Mouse (Mus musculus) CD4-positive, CD25-positive, alpha-beta regulatory T cell, adult 4 months (primary cell): Measurements from ENCODE around the gene Olfr975. TPM values are rescaled to one million over a fixed set of nuclear protein-coding genes. Genes with fewer than 3 reads are reported as not detected.
"Not testable (repeated sequence)": the region's sequence is repeated elsewhere in the genome, so short reads cannot be mapped to it uniquely, and the experiment has no call there.

Experiments
- ATAC-seq: one replicate; pipeline ENCODE4 v1.8.0; 2017
- polyA plus RNA-seq, 2 experiments: library from polyadenylated mRNA; unstranded; fragments of 100-300 nt; shearing (Covaris generic); gene quantifications; one replicate each; pipeline ENCODE4 v1.2.1; 2017

Olfr975 gene
- polyA plus RNA-seq = not detected

DNA sequence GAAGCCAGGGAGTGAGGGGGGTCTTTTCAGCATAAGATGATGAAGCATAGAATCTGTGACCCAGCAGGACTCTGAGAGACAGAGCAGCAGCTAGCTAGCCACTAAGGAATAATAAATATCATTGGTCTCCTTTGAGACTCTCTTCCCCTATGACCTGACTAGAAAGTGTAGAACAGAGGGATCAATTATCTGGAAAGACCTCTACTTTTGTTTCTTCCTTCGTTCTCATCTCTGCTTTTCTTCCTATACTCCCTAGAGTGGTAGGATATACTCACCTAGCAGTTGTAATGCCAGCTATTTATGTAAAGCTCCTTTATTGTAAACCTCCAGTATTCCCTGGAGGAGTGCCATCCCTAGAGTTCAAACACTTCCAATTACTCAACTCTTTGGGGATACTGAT lies at the start of gene Olfr975:
Olfr975 (minus strand) TSS at position 101 of the 400 bp plus-strand sequence.
- ATAC-seq = no peak

DNA sequence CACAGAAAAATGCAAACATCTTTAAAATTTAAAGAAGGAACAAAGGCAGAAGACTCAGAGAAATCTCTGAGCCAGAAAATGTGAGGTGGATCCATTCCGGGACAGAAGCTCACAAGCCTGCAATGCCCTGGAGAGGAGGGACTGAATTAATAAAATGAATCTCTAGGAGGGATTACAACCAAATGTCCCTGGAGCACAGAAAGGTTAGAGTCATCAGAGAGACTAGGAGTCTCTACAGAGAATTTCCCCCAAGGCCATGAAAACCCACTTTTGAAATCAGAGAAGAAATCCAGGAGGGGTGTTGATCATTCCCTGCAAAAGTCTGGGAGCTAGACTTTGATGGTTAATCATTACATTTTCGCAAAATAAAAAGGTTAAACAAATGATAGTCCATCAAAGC lies 40.0 kb upstream of the Olfr975 start, which contains the start of gene Olfr978:
Olfr978 (plus strand) TSS at position 301 of the 400 bp plus-strand sequence.
- no peak for ATAC-seq

DNA sequence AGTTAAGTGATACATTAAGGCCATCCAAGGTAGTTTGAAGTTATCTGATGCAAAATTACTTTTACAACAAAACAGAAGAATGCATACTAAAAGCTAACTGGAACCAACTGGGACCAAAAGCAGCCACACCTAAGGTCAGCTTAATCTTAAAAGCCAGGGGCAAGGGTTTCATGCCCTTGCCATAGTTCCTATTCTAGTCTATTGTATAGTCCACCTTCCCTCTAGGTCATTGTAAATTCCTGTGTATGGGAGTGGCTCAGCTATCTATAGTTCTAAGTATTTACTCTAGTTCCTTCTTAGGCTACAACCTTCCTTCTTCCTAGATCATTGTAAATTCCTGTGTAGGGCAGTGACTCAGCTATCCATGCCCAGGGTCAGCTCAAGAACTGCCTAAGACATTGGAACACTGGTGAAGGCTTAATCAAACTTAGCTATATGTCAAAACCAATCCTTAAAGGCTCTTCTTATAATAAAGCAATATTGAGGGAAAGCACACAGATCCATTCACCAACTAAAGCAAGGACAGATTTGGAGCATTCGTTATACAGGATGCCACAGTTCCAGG lies 24.8 kb upstream of the Olfr975 start:
- not testable (repeated sequence) for ATAC-seq

DNA sequence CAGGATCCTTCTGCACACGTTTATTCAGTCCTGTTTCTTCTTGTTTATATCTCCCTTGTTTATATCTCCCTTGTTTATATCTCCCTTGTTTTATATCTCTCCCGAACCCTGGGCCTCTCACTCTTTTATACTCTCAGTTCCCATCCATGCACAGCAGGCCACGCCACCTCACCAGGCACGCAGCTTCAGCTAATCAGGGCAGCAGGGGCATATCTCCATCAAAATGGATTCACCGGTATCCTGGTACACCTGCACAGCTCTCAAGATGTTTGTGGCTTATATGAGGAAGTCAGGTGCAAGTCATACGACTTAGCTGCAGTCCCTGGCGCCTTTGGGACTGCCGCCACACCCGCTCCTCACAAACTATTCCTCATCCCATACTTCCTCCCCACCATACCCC lies 9.2 kb upstream of the Olfr975 start, which contains the start of gene Olfr976:
Olfr976 (minus strand) TSS at position 101 of the 400 bp plus-strand sequence.
- ATAC-seq = not testable (repeated sequence)

DNA sequence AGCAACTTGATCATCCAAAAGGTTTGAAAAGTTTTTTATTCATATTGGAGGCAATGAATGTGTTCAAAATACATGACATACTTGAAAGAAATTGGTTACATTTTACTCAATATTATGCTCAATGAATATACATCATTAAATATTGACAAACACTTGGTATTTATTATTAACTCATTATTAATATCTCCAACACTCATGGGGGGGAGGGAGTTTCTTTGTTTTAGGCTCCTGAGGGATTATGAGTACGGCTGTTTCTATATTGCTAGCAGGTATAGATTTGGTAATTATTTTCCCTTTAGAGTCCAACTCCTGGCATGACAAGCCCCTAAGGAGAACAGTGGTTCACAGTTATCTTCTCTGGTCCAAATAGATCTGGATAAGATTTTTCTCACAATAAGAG lies 14.6 kb downstream of the Olfr975 start, which contains the start of gene Olfr974:
Olfr974 (plus strand) TSS at position 301 of the 400 bp plus-strand sequence.
- ATAC-seq = no peak

DNA sequence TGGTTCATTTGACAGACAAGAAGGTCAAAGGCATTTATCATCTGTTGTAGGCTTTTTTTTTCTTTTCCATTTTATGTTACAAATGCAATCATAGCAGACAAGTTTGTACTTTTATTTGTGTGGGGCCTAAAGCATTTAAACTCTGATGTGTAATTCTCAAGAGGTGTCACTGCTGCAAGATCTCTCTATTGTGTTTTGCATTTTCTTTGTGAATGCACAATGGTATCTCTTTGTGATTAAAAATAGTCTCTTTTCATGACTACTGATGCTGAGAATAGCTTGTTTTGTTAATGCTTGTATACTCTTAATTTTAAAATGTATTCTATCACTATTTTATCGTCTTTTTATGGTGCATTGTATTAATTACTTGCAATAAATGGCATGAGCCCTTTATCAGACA lies 23.0 kb downstream of the Olfr975 start:
- not testable (repeated sequence) for ATAC-seq

DNA sequence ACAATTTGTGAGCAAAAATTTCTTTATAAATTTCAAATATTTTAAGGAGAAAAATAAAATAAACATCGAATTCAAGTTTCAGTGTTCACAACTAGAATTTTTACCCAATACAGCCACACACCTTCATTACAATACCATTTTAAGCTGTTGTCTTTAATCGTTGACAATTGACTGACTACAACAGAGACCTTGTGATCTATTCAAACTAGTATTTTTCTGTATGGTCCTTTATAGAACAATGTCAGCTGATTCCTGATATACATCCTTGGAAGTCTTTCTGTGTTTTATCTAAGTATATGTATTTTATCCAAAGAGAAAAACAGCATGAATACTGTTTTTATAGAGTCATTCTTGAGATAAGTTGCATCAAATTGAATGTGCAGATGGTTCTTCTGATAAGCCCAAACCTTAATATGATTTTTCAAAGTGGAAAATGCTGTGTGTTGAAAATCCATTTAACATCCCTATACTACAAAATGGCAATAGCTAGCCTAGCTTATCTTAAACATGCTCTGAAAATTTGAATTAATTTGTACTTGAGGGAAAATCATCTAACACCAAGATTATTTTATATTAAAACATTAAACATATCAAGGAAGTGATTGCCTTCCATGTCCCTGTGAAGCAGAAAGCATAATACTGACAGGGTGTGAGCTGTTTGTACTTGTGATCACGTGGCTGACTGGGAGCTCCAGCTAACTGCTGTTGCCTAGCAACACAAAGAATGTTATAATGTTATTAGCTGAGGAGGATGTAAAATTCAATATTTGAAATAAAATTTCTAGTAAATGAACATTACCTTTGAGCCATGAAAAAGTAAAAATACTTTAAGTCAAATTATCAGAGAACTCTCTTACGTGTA lies 23.6 kb downstream of the Olfr975 start:
- not testable (repeated sequence) for ATAC-seq

DNA sequence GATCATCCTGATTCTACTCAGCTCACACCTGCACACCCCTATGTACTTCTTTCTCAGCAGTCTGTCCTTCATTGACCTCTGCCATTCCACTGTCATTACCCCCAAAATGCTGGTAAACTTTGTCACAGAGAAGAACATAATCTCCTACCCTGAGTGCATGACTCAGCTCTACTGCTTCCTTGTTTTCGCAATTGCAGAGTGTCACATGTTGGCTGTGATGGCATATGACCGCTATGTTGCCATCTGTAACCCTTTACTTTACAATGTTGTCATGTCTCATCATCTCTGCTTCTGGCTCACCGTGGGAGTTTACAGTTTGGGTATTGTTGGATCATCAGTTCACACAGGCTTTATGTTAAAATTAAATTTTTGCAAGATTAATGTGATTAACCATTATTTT lies 41.9 kb downstream of the Olfr975 start:
- no peak for ATAC-seq

DNA sequence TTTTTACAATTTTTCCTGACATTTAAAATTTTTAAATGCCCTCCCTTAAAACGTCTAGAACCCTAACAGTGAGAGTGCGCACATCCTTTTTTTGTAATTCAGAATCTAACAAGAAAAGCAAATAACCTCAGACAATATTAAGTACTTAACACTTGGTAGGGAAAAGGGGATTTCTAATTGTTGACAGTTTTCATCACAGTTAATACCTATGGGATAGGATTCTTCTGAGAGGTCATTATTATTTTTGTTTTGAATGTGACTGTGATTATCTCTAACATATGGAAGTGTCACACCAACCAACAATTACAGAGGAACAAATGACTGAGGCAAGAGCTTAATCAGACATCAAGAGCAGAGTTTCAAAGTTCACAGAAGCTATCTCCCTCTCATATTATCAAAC lies 44.8 kb downstream of the Olfr975 start, which contains the start of gene Olfr229:
Olfr229 (plus strand) TSS at position 301 of the 400 bp plus-strand sequence.
- no peak for ATAC-seq

DNA sequence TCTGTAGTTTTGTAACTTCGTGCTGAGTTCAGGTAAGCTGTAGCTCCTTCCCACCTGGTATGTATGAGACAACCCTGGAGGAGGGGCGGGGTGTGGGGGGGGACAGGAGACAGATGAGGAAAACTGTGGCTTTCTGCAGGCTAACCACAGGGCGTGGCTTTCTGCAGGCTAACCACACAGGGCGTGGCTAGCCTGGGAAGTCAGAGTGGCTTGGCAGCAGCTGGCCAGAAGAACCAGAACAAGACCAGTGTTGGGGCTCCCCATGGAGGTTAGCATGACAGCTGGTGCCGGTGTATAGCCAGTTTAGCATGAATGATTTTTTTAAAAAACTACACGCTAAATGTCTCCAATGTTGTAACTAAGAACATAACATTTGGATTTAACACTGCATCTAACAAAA lies 46.7 kb downstream of the Olfr975 start:
- ATAC-seq = no peak

Other genes with a start within 250 kb of the Olfr975 start
- not detected for gene Olfr149, start 244.9 kb downstream of the Olfr975 start, polyA plus RNA-seq
- not detected for gene Olfr965, start 240.7 kb downstream of the Olfr975 start, polyA plus RNA-seq
- under 1 TPM in 1 of 2 experiments, not detected in 1; 0.35 TPM for gene Olfr150, start 221.1 kb downstream of the Olfr975 start, polyA plus RNA-seq
- not detected for gene Olfr967, start 205.8 kb downstream of the Olfr975 start, polyA plus RNA-seq
- not detected for gene Olfr968, start 168.8 kb downstream of the Olfr975 start, polyA plus RNA-seq
- not detected for gene Olfr969, start 161.1 kb downstream of the Olfr975 start, polyA plus RNA-seq
- not detected for gene Olfr970, start 143.2 kb downstream of the Olfr975 start, polyA plus RNA-seq
- not detected for gene Olfr971, start 115.2 kb downstream of the Olfr975 start, polyA plus RNA-seq
- not detected for gene Olfr972, start 85.6 kb downstream of the Olfr975 start, polyA plus RNA-seq
- gene Olfr229, start 44.7 kb downstream of the Olfr975 start, polyA plus RNA-seq = not detected
- under 1 TPM in 1 of 2 experiments, not detected in 1; 0.09 TPM for gene Olfr974, start 14.5 kb downstream of the Olfr975 start, polyA plus RNA-seq
- not detected for gene Olfr976, start 9.1 kb upstream of the Olfr975 start, polyA plus RNA-seq
- gene Olfr978, start 40.1 kb upstream of the Olfr975 start, polyA plus RNA-seq = not detected
- gene Olfr979, start 51.4 kb upstream of the Olfr975 start, polyA plus RNA-seq = not detected
- gene Olfr980, start 57.5 kb upstream of the Olfr975 start, polyA plus RNA-seq = not detected
- not detected for gene Olfr981, start 69.4 kb upstream of the Olfr975 start, polyA plus RNA-seq
- gene Olfr982, start 121.8 kb upstream of the Olfr975 start, polyA plus RNA-seq = not detected
- not detected for gene Olfr983, start 141.5 kb upstream of the Olfr975 start, polyA plus RNA-seq
- gene Olfr984, start 162.2 kb upstream of the Olfr975 start, polyA plus RNA-seq = not detected
- gene Olfr985, start 178.1 kb upstream of the Olfr975 start, polyA plus RNA-seq = not detected
- not detected for gene Tmem225, start 196.1 kb upstream of the Olfr975 start, polyA plus RNA-seq
- gene Olfr986, start 228.9 kb upstream of the Olfr975 start, polyA plus RNA-seq = not detected
- 1 to 10 TPM; 1.5 TPM for gene Zfp202, start 240.3 kb upstream of the Olfr975 start, polyA plus RNA-seq